Mouse (Mus musculus) midbrain, embryonic 14.5 days (tissue): ENCODE results near the gene Sspo. TPM values are rescaled to one million over a fixed set of nuclear protein-coding genes. Genes with fewer than 3 reads are reported as not detected.

Experiments
- ATAC-seq: fragments of 200-750 bp; cut with Nextera tagmentation; 2 replicates; pipeline ENCODE4 v1.8.0; 2017; ENCODE audit warnings: moderate number of reproducible peaks, moderate library complexity; ENCODE audit not compliant: low FRiP score, low TSS enrichment
- DNase-seq: peaks from one replicate; pipeline ENCODE4 v3.0.0-alpha.2; 2015
- H3K27ac ChIP-seq: fragments of 300-500 bp; sonication (generic); replicated peaks from 2 replicates; pipeline ENCODE4 v1.5.1; 2014; ENCODE audit warnings: mild to moderate bottlenecking, low read depth, low read length, moderate library complexity
- H3K27me3 ChIP-seq: fragments of 300-500 bp; sonication (generic); 2 replicates; pipeline ENCODE4 v1.6.1; 2014; ENCODE audit warnings: low read length, control low read depth, mixed read lengths; ENCODE audit not compliant: control insufficient read depth, insufficient read depth
- H3K36me3 ChIP-seq: fragments of 300-500 bp; sonication (generic); 2 replicates; pipeline ENCODE4 v1.6.1; 2014; ENCODE audit warnings: low read length, control low read depth; ENCODE audit not compliant: control insufficient read depth, insufficient read depth
- H3K4me1 ChIP-seq: fragments of 300-500 bp; sonication (generic); 2 replicates; pipeline ENCODE4 v1.6.1; 2014; ENCODE audit warnings: mild to moderate bottlenecking, antibody characterized with exemption, low read length, control low read depth; ENCODE audit not compliant: control insufficient read depth, insufficient read depth
- H3K4me2 ChIP-seq: fragments of 300-500 bp; sonication (generic); 2 replicates; pipeline ENCODE4 v1.6.1; 2014; ENCODE audit warnings: mild to moderate bottlenecking, low read length, moderate library complexity
- H3K4me3 ChIP-seq: fragments of 300-500 bp; sonication (generic); replicated peaks from 2 replicates; pipeline ENCODE4 v1.5.1; 2014; ENCODE audit warnings: low read depth, low read length
- H3K9ac ChIP-seq: fragments of 300-500 bp; sonication (generic); replicated peaks from 2 replicates; pipeline ENCODE4 v1.6.1; 2014; ENCODE audit warnings: mild to moderate bottlenecking, low read length, moderate library complexity
- H3K9me3 ChIP-seq: fragments of 300-500 bp; sonication (generic); 2 replicates; pipeline ENCODE4 v1.6.1; 2016; ENCODE audit warnings: low read length, control low read depth, mixed read lengths; ENCODE audit not compliant: control insufficient read depth
- WGBS: fragments of 180-500 bp; shearing (Covaris S2); extraction: QIAGEN DNeasy Blood & Tissue Kit; methylation state at CpG from one replicate; pipeline ENCODE4 v1.1.7; 2014; 5-methylcytosine and 5-hydroxymethylcytosine counted together
- microRNA-seq: library from miRNA; unstranded; fragments of <30 nt; microRNA quantifications from one replicate; pipeline ENCODE4, GENCODE M21; 2016
- polyA plus RNA-seq: library from polyadenylated mRNA; unstranded; fragments of >200 nt; fragmentation: Nextera tagmentation; extraction: Ambion mirVana; gene quantifications from 2 replicates; pipeline ENCODE4 v1.2.1, GENCODE M21; 2014

Sspo gene
- polyA plus RNA-seq, 1 experiment from 2014 or later = 0.49 TPM

DNA sequence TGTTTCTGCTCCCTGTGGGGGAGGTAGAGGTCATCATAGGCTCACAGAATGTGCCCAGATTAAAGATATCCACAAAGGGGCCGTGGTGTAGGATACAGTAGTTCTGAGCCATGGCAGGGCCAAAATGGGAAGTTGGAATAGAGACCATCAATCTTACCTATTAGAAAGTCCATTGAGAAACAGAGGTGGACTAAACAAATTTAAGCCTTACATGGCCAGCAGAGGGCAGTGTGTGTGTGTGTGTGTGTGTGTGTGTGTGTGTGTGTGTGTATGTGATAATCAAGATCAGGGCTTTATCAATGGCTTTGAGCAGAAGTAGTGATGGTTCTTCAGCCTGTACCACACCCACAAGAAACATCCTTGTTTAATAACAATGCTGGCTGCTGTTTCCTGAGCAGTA lies 98.2 kb downstream of the Sspo start:
- DNase-seq = peak; percentile 66
- Histone ChIP-seq H3K9ac (no peak overlapping the region), H3K36me3 (peaks cover 10% of the 10 kb centered on the region), H3K27ac (no peak overlapping the region), H3K9me3 (no peaks in the 10 kb centered on the region), H3K27me3 (no peaks in the 10 kb centered on the region), H3K4me2 (no peak overlapping the region), H3K4me1 (no peaks in the 10 kb centered on the region), H3K4me3 (no peak overlapping the region)
- no peak for ATAC-seq
- 56% methylated on average over 1 of the region's 1 CpGs for WGBS

DNA sequence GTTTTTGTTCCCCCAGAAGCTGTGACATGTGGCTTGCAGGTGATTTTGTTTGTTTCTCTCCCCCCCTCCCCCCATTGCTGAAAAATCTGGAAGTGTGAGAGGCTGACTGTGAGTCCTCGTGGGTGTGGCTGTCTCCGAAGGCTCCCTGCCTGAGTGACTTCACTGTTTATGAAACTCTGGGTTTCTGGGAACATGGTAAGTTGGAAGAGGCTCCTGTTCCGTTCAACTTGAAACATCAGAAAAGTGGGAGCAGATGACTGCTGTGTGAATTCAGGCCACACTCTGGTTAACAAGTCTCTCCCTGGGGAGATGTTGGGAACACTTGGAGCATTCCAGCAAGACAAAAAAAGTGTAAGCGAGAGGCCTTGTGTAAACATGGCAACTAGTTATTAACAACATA lies 98.8 kb downstream of the Sspo start:
- no peaks in the 10 kb centered on the region for H3K9me3 ChIP-seq
- H3K9ac ChIP-seq = no peak overlapping the region
- no peaks in the 10 kb centered on the region for H3K4me1 ChIP-seq
- no peak overlapping the region for H3K4me3 ChIP-seq
- H3K27ac ChIP-seq = no peak overlapping the region
- DNase-seq (no peak), ATAC-seq (no peak)
- 82% methylated on average over 4 of the region's 4 CpGs for whole genome bisulfite sequencing
- no peaks in the 10 kb centered on the region for H3K27me3 ChIP-seq
- no peak overlapping the region for H3K4me2 ChIP-seq
- peaks cover 4% of the 10 kb centered on the region for H3K36me3 ChIP-seq

DNA sequence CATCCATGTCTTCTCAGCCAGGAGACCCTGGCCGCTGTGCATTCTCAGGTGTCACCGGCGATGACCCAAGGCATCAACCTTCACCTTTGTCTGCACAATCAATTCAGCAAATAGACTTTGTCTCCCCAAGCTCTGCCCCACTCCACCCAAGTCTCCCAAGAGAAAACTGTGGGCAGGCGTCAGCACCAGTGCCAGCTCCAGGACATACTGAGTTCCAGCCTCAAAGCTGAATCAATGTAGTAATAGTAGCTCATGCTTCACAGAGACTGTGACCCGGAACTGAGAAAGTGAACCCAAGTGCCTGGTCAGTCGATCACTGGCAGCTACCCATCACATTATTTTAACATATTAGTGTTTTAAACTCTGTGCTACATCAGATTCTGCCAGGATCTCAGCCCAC lies 100.3 kb downstream of the Sspo start:
- Histone ChIP-seq H3K9me3 (no peaks in the 10 kb centered on the region), H3K9ac (no peak overlapping the region), H3K27ac (no peak overlapping the region), H3K4me1 (no peaks in the 10 kb centered on the region), H3K4me3 (no peak overlapping the region), H3K36me3 (no peaks in the 10 kb centered on the region), H3K27me3 (no peaks in the 10 kb centered on the region), H3K4me2 (no peak overlapping the region)
- DNase-seq = no peak
- ATAC-seq = no peak
- 88% methylated on average over 6 of the region's 6 CpGs for WGBS

Small RNA genes lying within 50 kb of the gene (microRNA-seq; reads per million reads assigned to microRNA genes)
- not detected for gene Gm24325

Other genes with a start within 250 kb of the Sspo start
- gene Krba1, start 52.6 kb upstream of the Sspo start, polyA plus RNA-seq = 28.0 and 30.3 TPM in 2 replicates
- 31.1 and 38.8 TPM in 2 replicates for gene Zfp467, start 2.4 kb upstream of the Sspo start, polyA plus RNA-seq
- gene Atp6v0e2, start 89.4 kb downstream of the Sspo start, polyA plus RNA-seq = 190 and 241 TPM in 2 replicates
- gene Lrrc61, start 106.6 kb downstream of the Sspo start, polyA plus RNA-seq = 11.0 and 20.1 TPM in 2 replicates
- gene Rarres2, start 124.6 kb downstream of the Sspo start, polyA plus RNA-seq = 1.5 and 3.6 TPM in 2 replicates
- not detected in 2 replicates for gene Gm45021, start 141.4 kb downstream of the Sspo start, polyA plus RNA-seq
- 44.3 and 47.0 TPM in 2 replicates for gene Repin1, start 145.7 kb downstream of the Sspo start, polyA plus RNA-seq
- gene Gm44965, start 145.7 kb downstream of the Sspo start, polyA plus RNA-seq = 0.94 TPM in 1 of 2 replicates, not detected in the other
- 14.6 and 17.5 TPM in 2 replicates for gene Zfp775, start 153.8 kb downstream of the Sspo start, polyA plus RNA-seq
- gene AI854703, start 178.5 kb downstream of the Sspo start, polyA plus RNA-seq = 14.2 and 17.8 TPM in 2 replicates
- 0.17 and 0.32 TPM in 2 replicates for gene Gimap8, start 199.0 kb downstream of the Sspo start, polyA plus RNA-seq
- 0.98 and 2.1 TPM in 2 replicates for gene Gimap9, start 227.9 kb downstream of the Sspo start, polyA plus RNA-seq
- 0.63 and 1.4 TPM in 2 replicates for gene Gimap4, start 236.3 kb downstream of the Sspo start, polyA plus RNA-seq